Mouse (Mus musculus) thymus, postnatal 25 days (tissue): Measurements from ENCODE around the gene Gpsm3.

Experiments
- DNase-seq: peaks from one replicate; pipeline ENCODE4 v3.0.0; 2022

The Gpsm3 gene

DNA sequence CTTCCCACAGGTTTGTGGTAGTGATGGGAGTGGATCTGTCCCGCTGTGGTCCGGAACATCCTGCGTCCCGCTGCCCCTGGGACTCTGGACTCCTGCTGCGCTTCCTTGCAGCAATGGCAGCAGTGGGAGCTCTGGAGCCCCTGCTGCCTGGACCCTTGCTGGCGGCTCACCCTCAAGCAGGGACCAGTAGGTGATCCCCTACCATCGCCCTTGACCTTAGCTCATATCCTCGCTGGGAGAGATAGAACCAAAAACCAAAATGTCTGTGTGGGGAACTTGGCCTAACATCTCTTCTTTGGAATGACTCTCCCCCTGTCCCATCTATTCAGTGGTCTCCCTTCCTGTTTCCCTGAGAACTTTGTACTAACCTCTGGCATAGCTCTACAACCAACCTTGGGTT, 5.8 kb upstream of the Gpsm3 start:
- no peak for DNase-seq

DNA sequence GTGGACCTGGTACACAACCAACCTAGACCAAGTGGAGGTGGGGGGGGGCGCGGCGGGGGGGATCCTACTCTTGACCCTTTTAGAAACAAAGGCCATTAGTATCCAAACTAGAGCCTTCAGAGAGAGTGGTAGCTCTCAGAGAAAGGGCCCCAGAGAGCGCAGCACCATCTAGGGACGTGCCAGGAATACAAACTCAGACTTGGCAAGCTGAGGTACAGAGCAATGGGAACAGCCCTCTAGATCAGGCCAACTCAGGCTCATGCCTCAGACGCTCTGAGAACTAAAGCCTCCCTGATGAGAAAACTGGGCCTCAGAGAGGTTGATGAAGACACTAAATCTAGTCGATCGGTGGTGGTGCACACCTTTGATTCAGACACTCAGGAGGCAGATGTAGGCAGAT, 4.5 kb upstream of the Gpsm3 start:
- DNase-seq, result no peak

GRCm38 (mm10) chr17:34585877-34586771, 3.5 kb upstream of the Gpsm3 start:
- DNase-seq, result no peak

- DNase-seq, result peak; percentile 58
Observed at GRCm38 (mm10) chr17:34586796-34587422, 2.7 kb upstream of the Gpsm3 start.

DNA sequence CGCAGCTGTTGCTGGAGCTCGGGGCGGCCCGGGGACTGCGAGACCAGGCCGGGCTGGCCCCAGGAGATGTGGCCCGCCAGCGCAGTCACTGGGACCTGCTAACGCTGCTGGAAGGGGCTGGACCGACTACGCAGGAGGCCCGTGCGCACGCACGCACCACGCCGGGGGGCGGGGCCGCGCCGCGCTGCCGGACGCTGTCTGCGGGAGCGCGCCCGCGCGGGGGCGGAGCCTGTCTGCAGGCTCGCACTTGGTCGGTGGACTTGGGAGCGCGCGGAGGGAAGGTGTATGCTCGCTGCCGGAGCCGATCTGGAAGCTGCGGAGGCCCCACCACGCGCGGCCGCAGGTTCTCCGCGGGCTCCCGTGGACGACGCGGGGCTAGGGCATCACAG, 2.2 kb upstream of the Gpsm3 start:
- peak; percentile 98 for DNase-seq

DNA sequence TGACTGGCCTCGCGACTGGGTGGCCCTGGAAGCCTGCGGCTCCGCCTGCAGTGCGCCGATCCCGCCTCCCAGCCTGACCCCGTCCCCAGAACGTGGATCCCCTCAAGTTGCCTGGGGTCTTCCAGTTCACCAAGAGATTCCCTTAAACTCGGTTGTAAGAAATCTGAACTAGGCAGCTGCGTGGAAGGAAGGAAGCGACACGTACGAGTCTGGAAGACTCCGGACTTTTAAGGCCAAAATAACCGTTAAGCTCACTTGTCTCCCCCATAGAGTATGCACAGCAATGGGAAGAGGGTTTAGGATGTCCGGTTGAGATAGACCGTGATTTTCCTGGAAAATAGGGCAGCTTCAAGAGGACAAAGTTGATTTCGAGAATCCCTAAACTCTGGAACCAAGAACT, 1.8 kb upstream of the Gpsm3 start:
- DNase-seq, result no peak

DNA sequence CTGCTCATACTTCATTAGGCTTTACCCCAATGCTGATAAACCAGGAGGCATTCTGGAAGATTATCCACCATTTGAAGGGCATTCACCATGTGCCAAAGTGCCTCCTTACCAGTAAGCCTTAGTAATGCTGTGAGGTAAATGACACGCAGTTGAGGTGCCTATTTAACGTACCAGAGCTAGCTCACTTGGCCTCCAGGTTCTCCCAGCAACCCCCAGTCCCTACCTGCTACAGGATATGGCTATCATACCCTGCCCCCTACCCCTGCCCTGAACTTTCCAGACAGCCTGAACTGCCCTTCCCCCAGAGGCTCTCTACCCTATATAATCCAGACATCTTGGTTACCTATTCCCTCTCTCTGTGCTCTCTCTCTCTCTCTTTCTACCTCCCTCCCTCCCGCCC, 839 bp upstream of the Gpsm3 start:
- DNase-seq, result peak; percentile 39

- peak; percentile 52 for DNase-seq
Observed at GRCm38 (mm10) chr17:34589206-34589605, 400 bp upstream of the Gpsm3 start.

GRCm38 (mm10) chr17:34590154-34590987, 765 bp downstream of the Gpsm3 start:
- peak; percentile 45 for DNase-seq

DNA sequence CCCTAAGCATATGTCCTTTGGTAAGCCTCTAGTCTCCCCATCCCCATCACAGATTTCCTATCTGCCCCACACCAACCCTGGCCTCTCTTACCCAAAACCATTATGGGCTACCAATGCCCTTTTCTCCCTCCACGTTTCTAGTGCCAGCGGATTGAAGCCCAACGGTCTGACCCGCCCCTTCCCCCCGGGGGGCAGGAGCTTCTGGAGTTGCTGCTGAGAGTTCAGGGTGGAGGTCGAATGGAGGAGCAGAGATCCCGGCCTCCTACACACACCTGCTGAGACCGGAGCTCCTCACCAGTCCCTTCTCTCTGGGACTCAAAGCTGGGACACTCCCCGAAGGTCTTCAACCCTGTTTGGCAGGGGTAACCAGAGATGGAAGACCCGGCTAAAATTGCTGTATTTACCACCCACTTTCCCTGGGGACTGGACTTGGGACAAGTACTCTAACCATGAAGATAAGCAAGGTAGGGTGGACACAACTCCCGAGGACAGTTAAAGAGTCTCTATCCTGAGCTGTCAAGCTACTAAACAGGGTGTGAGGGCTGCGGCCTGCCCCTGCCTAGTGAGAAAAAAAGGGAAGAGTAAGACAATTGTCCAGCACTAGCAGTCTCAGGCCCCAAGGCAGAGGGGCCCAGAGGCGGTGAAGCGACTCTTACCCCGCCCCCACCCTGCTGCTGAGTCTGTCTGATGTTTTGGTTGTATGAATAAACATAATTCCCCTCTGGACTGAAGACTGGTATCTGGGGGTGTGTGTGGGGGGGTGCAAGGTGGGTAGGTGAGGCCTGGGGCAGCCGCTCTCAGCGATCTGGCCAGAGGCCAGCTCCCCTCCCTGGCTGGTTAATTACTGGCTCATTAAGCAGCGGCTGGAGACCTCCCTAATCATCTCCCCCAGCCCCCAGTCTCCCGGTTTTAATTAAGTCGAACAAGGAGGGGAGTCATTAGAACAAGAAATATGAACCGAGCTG, 1.7 kb downstream of the Gpsm3 start, which contains the start of gene Pbx2:
Gene Pbx2, plus strand, starts transcription at position 238 of the 965 bp plus-strand sequence.
- peak; percentile 63 for DNase-seq

GRCm38 (mm10) chr17:34591994-34592375, 2.4 kb downstream of the Gpsm3 start:
- peak; percentile 91 for DNase-seq

DNA sequence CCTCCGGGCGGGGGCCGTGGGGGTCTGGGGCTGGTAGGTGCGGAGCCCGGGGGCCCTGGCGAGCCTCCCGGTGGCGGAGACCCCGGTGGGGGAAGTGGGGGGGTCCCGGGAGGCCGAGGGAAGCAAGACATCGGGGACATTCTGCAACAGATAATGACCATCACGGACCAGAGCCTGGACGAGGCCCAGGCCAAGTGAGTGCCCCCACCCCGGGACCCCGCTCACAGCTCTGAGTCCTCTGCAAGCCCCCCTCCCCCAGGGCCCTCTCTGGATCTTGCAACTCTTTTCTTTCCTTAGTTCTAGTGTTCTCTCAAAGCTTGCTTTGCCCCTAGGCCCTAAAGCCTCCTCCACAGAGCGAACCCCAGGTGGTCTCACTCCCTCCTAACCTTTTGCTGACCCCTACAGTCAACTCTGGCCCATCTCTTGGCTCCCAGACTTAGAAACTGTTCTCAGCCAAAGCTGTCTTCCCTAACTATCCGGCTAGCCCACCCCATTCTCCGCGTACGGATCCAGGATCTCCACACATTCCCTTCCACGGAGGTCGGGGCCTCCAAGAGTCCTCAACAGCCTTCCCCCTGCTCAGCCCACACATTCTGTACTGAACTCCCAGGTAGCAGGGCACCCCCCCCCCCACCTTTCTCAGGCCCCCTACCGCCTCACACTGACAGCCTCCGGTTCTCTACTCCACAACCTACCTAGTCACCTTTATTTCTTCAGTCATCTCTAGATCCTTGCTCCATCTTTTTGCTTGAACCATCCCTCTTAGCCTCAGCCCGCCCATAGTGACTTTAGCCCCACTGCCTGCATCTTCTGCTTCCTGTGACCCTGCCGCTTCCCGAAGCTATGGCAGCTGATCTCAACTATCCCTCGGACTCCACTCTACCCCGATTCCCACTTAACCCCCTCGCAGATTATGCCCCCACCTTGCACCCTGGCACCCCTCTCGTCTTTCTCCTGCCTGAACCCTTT, 3.3 kb downstream of the Gpsm3 start:
- DNase-seq, result peak; percentile 34

- DNase-seq, result no peak
Observed at GRCm38 (mm10) chr17:34593752-34594525, 4.3 kb downstream of the Gpsm3 start.

GRCm38 (mm10) chr17:34596098-34596497, 6.5 kb downstream of the Gpsm3 start:
- no peak for DNase-seq

DNA sequence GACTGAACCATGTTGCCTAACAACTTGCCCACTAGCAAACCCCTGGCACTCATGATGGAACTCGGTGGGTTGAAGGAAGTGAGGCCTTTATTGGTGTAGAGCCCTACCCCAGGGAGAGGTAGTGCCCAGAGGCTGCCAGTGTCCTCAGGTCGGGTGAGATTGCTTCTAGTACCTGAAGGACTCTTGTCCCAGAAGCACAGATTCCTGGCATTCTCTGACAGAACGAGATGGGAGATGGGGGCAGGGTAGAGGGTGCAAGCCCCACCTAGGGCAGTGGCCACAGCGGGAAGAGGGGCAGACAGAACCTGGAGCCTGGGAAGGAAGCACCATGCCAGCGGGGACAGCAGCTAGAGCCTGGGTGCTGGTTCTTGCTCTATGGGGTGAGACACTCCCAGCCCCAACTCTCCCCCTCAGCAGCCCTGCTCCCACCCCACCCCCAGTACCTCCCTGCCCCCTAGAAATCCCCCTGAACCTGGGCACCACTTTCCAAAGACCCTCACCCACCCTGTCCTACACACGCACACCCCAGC, 8.0 kb downstream of the Gpsm3 start, which contains the start of gene Ager:
Gene Ager, plus strand, starts transcription at position 297 of the 530 bp plus-strand sequence.
- DNase-seq, result no peak

- no peak for DNase-seq
Observed at GRCm38 (mm10) chr17:34599891-34600290, 10.3 kb downstream of the Gpsm3 start.

- no peak for DNase-seq
Observed at GRCm38 (mm10) chr17:34601796-34602195, 12.2 kb downstream of the Gpsm3 start.

- peak; percentile 98 for DNase-seq
Observed at GRCm38 (mm10) chr17:34603375-34604060, 13.9 kb downstream of the Gpsm3 start, which contains the start of gene Rnf5. Rnf5 (minus strand) TSS chr17:34603690.

DNA sequence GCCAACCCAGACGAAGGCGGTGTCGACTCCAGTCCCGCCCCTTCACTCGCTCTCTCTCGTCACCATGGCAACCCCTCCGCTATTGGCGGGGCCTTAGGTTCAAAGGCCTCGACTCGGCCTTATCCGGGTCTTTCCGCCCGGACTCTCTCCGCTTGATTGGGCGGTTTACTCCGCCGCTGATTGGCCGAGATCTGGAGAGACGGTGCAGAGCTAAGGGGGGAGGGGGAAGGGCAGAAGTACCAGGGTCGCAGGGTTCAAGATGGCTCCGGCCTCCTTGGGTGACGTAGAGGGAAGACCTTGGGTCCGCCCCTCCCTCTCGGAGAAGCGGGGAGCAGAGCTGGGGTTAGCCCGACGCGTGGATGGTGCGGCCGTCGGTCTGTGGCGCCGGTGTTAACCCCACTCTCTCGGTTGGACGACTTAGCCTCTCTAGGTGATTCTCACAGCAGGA, 14.5 kb downstream of the Gpsm3 start, which contains the start of gene Agpat1:
Gene Agpat1, plus strand, starts transcription at position 202 of the 448 bp plus-strand sequence.
- DNase-seq, result peak; percentile 98
